Mouse (Mus musculus) forebrain, embryonic 11.5 days (tissue): ENCODE results near the gene Mkln1. TPM values are rescaled to one million over a fixed set of nuclear protein-coding genes. Genes with fewer than 3 reads are reported as not detected.

Experiments
- ATAC-seq: fragments of 200-750 bp; cut with Nextera tagmentation; replicated peaks from 2 replicates; pipeline ENCODE4 v1.8.0; 2017; ENCODE audit warnings: moderate TSS enrichment; ENCODE audit not compliant: low FRiP score
- DNase-seq: peaks from one replicate; pipeline ENCODE4 v3.0.0-alpha.2; 2017; ENCODE audit warnings: low spot score
- H3K27ac ChIP-seq: fragments of 300-500 bp; sonication (generic); 2 replicates; pipeline ENCODE4 v1.5.1; 2014; ENCODE audit warnings: low read depth, low read length
- H3K27me3 ChIP-seq: fragments of 300-500 bp; sonication (generic); 2 replicates; pipeline ENCODE4 v1.6.1; 2014; ENCODE audit warnings: mild to moderate bottlenecking, low read length, mixed read lengths; ENCODE audit not compliant: control insufficient read depth, insufficient read depth
- H3K36me3 ChIP-seq: fragments of 300-500 bp; sonication (generic); 2 replicates; pipeline ENCODE4 v1.6.1; 2014; ENCODE audit warnings: mild to moderate bottlenecking, low read length, moderate library complexity, mixed read lengths; ENCODE audit not compliant: control insufficient read depth, insufficient read depth
- H3K4me1 ChIP-seq: fragments of 300-500 bp; sonication (generic); replicated peaks from 2 replicates; pipeline ENCODE4 v1.6.1; 2014; ENCODE audit warnings: low read length, mixed read lengths; ENCODE audit not compliant: control insufficient read depth, insufficient read depth
- H3K4me2 ChIP-seq: fragments of 300-500 bp; sonication (generic); 2 replicates; pipeline ENCODE4 v1.6.1; 2014; ENCODE audit warnings: low read depth, mild to moderate bottlenecking, low read length, moderate library complexity, mixed read lengths; ENCODE audit not compliant: severe bottlenecking
- H3K4me3 ChIP-seq: fragments of 300-500 bp; sonication (generic); 2 replicates; pipeline ENCODE4 v1.5.1; 2014; ENCODE audit warnings: low read depth, low read length
- H3K9ac ChIP-seq: fragments of 300-500 bp; sonication (generic); 2 replicates; pipeline ENCODE4 v1.6.1; 2014; ENCODE audit warnings: low read length
- H3K9me3 ChIP-seq: fragments of 300-500 bp; sonication (generic); 2 replicates; pipeline ENCODE4 v1.6.1; 2016; ENCODE audit warnings: low read length, mixed read lengths; ENCODE audit not compliant: control insufficient read depth
- WGBS: fragments of 180-500 bp; shearing (Covaris S2); extraction: QIAGEN DNeasy Blood & Tissue Kit; methylation state at CpG from one replicate; pipeline ENCODE4 v1.1.7; 2014; 5-methylcytosine and 5-hydroxymethylcytosine counted together
- polyA plus RNA-seq: library from polyadenylated mRNA; unstranded; fragments of >200 nt; fragmentation: Nextera tagmentation; extraction: Ambion mirVana; gene quantifications from 2 replicates; pipeline ENCODE4 v1.2.1, GENCODE M21; 2014

The Mkln1 gene
- polyA plus RNA-seq, 1 experiment from 2014 or later: 221 TPM

GRCm38 (mm10) chr6:31531880-31532279 lies 133.3 kb downstream of the Mkln1 start:
- ATAC-seq: no peak
- DNase-seq: no peak
- H3K4me2 ChIP-seq: no peak overlapping the region
- H3K9ac ChIP-seq: no peak overlapping the region
- H3K9me3 ChIP-seq: no peaks in the 10 kb centered on the region
- H3K4me1 ChIP-seq: no peaks in the 10 kb centered on the region
- H3K27me3 ChIP-seq: no peaks in the 10 kb centered on the region
- no peak overlapping the region for H3K27ac ChIP-seq
- no peaks in the 10 kb centered on the region for H3K36me3 ChIP-seq
- no peak overlapping the region for H3K4me3 ChIP-seq
- 92% methylated on average over 3 of the region's 3 CpGs for WGBS

- Histone ChIP-seq H3K27ac (no peak overlapping the region), H3K36me3 (no peaks in the 10 kb centered on the region), H3K27me3 (no peaks in the 10 kb centered on the region), H3K9me3 (no peaks in the 10 kb centered on the region), H3K4me1 (no peaks in the 10 kb centered on the region), H3K4me3 (no peak overlapping the region), H3K4me2 (no peak overlapping the region), H3K9ac (no peak overlapping the region)
- DNase-seq (no peak), ATAC-seq (no peak)
- 98% methylated on average over 5 of the region's 5 CpGs for WGBS
Measured at GRCm38 (mm10) chr6:31534705-31535104, 136.2 kb downstream of the Mkln1 start.

DNA sequence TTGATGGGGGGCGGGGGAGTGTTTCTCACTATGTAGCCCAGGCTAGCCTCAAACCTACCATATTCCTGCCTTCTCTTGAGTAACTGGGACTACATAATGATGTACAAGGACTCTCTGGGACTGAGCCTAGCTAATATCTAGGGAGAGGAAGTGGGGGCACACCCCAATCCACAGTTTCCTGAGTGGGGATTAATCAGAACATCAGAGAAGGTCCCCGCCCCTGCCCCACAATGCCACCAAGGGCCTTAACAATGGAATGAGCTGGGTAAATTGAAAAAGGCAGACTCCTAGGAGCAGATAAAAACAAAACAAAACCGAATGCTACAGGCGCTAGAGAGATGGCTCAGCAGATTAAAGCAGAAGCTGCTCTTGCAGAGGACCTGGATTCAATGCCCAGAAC lies 138.7 kb downstream of the Mkln1 start:
- DNase-seq: no peak
- H3K4me3 ChIP-seq: no peak overlapping the region
- 71% methylated on average over 4 of the region's 4 CpGs for WGBS
- ATAC-seq: no peak
- H3K27ac ChIP-seq: no peak overlapping the region
- H3K27me3 ChIP-seq: no peaks in the 10 kb centered on the region
- H3K4me2 ChIP-seq: no peak overlapping the region
- no peaks in the 10 kb centered on the region for H3K36me3 ChIP-seq
- no peaks in the 10 kb centered on the region for H3K4me1 ChIP-seq
- no peaks in the 10 kb centered on the region for H3K9me3 ChIP-seq
- no peak overlapping the region for H3K9ac ChIP-seq

DNA sequence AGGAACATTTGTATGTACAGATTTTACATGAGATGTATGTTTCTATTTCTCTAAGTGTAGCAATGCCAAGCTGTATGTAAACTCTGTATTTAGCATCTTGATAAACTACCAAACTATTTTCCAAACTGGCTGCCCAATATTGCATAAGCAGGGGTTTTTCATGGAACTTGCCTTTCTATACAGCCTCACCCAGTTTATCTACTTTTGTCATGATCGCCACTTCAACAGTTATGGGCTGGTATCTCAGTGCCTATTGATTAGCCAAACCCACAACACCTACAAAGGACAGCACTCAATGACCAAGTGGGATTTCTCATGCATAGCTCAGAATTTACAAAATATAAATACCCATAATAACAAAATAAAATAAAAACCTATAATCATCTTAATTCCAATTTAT lies 139.6 kb downstream of the Mkln1 start:
- ATAC-seq: no peak
- Histone ChIP-seq H3K9me3 (no peaks in the 10 kb centered on the region), H3K4me1 (no peaks in the 10 kb centered on the region), H3K4me2 (no peak overlapping the region), H3K27ac (no peak overlapping the region), H3K9ac (no peak overlapping the region), H3K4me3 (no peak overlapping the region), H3K36me3 (no peaks in the 10 kb centered on the region), H3K27me3 (no peaks in the 10 kb centered on the region)
- 92% methylated on average over 1 of the region's 1 CpGs for WGBS
- DNase-seq: no peak

- WGBS: 91% methylated on average over 6 of the region's 6 CpGs
- Histone ChIP-seq H3K36me3 (no peaks in the 10 kb centered on the region), H3K4me1 (no peaks in the 10 kb centered on the region), H3K9ac (no peak overlapping the region), H3K27ac (no peak overlapping the region), H3K27me3 (no peaks in the 10 kb centered on the region), H3K4me3 (no peak overlapping the region), H3K4me2 (no peak overlapping the region), H3K9me3 (no peaks in the 10 kb centered on the region)
- DNase-seq (no peak), ATAC-seq (no peak)
Measured at GRCm38 (mm10) chr6:31540018-31540417, 141.5 kb downstream of the Mkln1 start.

DNA sequence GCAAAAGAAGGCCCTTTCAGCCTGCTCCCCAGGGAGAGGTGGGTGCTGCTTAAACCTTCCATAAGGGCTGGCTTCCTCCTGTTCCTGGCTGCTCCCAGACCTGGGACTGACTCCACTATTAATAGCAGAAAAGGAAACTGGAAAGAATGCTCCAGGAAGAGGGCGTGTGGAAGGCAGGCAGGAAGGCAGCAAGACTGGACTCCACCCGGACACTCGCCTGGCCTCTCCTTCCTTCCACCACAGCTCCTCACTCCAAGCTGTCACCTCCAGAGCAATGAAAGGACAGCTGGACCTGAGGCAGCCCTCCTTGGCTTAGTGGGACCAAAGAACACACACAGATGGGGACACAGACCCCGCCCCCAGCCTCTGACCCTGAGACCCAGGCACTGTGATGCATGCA lies 145.8 kb downstream of the Mkln1 start:
- no peak overlapping the region for H3K27ac ChIP-seq
- H3K9ac ChIP-seq: no peak overlapping the region
- H3K4me1 ChIP-seq: no peaks in the 10 kb centered on the region
- H3K4me3 ChIP-seq: no peak overlapping the region
- ATAC-seq: no peak
- 65% methylated on average over 4 of the region's 4 CpGs for WGBS
- no peak for DNase-seq
- no peaks in the 10 kb centered on the region for H3K9me3 ChIP-seq
- H3K27me3 ChIP-seq: no peaks in the 10 kb centered on the region
- H3K36me3 ChIP-seq: no peaks in the 10 kb centered on the region
- H3K4me2 ChIP-seq: no peak overlapping the region

DNA sequence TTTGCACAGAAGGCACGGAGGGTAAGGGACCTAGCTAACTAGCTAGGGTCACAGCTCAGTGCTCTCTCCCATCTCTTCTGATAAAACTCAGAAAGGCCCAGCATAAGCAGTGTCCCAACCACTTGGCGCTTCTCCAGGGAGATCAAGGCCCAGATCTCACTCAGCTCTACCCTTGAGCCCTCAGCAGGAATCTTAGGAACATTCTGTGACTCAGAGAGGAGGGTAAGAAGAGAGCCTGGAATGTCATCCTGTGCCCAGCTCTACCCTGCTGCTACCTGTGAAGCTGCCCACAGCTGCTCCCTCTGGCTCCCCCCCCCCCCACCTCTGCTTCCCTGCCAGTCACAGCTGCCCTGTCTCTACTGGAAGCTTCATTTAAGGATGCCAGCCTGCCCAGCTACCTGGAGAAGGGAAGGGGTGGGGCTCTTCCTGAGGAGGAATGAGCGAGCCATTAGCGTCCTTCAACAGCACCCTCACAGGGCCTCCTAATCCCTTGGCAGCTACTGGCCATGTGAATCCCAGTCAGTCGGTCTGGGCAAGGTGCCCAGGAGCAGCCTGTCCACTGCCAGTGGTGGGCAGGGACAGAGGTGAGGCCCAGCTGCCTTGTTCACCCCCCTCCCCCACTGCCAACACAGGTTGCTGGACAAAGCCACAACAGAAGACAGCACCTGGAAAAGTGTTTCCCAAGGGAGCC lies 151.0 kb downstream of the Mkln1 start:
- H3K36me3 ChIP-seq: no peaks in the 10 kb centered on the region
- H3K4me3 ChIP-seq: no peak overlapping the region
- H3K9me3 ChIP-seq: no peaks in the 10 kb centered on the region
- no peak overlapping the region for H3K27ac ChIP-seq
- no peaks in the 10 kb centered on the region; the same call in 1 of the 2 replicates for H3K4me1 ChIP-seq
- H3K4me2 ChIP-seq: no peak overlapping the region
- no peak overlapping the region for H3K9ac ChIP-seq
- DNase-seq (no peak), ATAC-seq (0 out of 2 replicates have a peak, but pooled peaks have one; percentile 39)
- 63% methylated on average over 5 of the region's 5 CpGs for WGBS
- H3K27me3 ChIP-seq: no peaks in the 10 kb centered on the region

GRCm38 (mm10) chr6:31550876-31551532 lies 152.5 kb downstream of the Mkln1 start:
- no peak overlapping the region for H3K4me2 ChIP-seq
- H3K9me3 ChIP-seq: no peaks in the 10 kb centered on the region
- H3K9ac ChIP-seq: no peak overlapping the region
- no peak overlapping the region for H3K4me3 ChIP-seq
- H3K4me1 ChIP-seq: no peaks in the 10 kb centered on the region; the same call in 1 of the 2 replicates
- WGBS: 80% methylated on average over 22 of the region's 22 CpGs
- ATAC-seq: no peak
- no peak overlapping the region for H3K27ac ChIP-seq
- no peaks in the 10 kb centered on the region for H3K36me3 ChIP-seq
- H3K27me3 ChIP-seq: no peaks in the 10 kb centered on the region
- no peak for DNase-seq
